Mouse (Mus musculus): ENCODE data around the gene Leo1.

GRCm38 (mm10) chr9:75465856-75466255, 24.5 kb downstream of the Leo1 start:
- TF ChIP-seq CTCF (IDR thresholded peaks at IDR 0.05; ENCODE audit: low read depth) (no peak), EP300 (IDR thresholded peaks at IDR 0.05; ENCODE audit: low read depth) (no peak)

Measured in liver, embryonic 14.5 days (tissue).